Mouse (Mus musculus): ENCODE measurements around the gene Gm10719.
"Not testable (repeated sequence)": the region's sequence is repeated elsewhere in the genome, so short reads cannot be mapped to it uniquely, and the experiment has no call there.

The Gm10719 gene

DNA sequence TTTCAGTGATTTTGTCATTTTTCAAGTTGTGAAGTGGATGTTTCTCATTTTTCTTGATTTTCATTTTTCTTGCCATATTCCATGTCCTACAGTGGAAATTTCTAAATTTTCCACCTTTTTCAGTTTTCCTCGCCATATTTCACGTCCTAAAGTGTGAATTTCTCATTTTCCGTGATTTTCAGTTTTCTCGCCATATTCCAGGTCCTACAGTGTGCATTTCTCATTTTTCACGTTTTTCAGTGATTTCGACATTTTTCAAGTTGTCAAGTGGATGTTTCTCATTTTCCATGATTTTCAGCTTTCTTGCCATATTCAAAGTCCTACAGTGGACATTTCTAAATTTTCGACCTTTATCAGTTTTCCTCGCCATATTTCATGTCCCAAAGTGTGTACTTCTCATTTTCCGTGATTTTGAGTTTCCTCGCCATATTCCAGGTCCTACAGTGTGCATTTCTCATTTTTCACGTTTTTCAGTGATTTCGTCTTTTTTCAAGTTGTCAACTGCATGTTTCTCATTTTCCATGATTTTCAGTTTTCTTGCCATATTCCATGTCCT lies 7.8 kb downstream of the Gm10719 start, which contains the start of gene Gm10717:
Gm10717 (plus strand) TSS at position 506 of the 556 bp plus-strand sequence.
- in situ Hi-C loops (cut with MboI; ENCODE audit: low sequenced_read_pairs) = not testable (repeated sequence)

DNA sequence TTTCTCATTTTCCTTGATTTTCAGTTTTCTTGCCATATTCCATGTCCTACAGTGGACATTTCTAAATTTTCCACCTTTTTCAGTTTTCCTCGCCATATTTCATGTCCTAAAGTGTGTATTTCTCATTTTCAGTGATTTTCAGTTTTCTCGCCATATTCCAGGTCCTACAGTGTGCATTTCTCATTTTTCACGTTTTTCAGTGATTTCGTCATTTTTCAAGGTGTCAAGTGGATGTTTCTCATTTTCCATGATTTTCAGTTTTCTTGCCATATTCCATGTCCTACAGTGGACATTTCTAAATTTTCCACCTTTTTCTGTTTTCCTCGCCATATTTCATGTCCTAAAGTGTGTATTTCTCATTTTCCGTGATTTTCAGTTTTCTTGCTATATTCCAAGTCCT lies 8.4 kb downstream of the Gm10719 start:
- in situ Hi-C loops (cut with MboI; ENCODE audit: low sequenced_read_pairs) = not testable (repeated sequence)

DNA sequence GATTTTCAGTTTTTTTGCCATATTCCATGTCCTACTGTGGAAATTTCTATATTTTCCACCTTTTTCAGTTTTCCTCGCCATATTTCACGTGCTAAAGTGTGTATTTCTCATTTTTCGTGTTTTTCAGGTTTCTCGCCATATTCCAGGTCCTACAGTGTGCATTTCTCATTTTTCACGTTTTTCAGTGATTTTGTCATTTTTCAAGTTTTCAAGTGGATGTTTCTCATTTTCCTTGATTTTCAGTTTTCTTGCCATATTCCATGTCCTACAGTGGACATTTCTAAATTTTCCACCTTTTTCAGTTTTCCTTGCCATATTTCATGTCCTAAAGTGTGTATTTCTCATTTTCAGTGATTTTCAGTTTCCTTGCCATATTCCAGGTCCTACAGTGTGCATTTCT lies 8.9 kb downstream of the Gm10719 start:
- in situ Hi-C loops (cut with MboI; ENCODE audit: low sequenced_read_pairs) = not testable (repeated sequence)

DNA sequence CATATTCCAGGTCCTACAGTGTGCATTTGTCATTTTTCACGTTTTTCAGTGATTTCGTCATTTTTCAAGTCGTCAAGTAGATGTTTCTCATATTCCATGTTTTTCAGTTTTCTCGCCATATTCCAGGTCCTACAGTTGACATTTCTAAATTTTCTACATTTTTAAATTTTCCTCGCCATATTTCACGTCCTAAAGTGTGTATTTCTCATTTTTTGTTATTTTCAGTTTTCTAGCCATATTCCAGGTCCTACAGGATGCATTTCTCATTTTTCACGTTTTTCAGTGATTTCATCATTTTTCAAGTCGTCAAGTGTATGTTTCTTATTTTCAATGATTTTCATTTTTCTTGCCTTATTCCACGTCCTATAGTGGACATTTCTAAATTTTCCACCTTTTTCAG lies 9.5 kb downstream of the Gm10719 start:
- in situ Hi-C loops (cut with MboI; ENCODE audit: low sequenced_read_pairs) = not testable (repeated sequence)

DNA sequence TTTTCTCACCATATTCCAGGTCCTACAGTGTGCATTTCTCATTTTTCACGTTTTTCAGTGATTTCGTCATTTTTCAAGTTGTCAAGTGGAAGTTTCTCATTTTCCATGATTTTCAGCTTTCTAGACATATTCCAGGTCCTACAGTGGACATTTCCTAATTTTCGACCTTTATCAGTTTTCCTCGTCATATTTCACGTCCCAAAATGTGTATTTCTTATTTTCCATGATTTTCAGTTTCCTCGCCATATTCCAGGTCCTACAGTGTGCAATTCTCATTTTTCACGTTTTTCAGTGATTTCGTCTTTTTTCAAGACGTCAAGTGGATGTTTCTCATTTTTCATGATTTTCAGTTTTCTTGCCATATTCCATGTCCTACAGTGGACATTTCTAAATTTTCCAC lies 10.0 kb downstream of the Gm10719 start:
- in situ Hi-C loops (cut with MboI; ENCODE audit: low sequenced_read_pairs) = not testable (repeated sequence)

DNA sequence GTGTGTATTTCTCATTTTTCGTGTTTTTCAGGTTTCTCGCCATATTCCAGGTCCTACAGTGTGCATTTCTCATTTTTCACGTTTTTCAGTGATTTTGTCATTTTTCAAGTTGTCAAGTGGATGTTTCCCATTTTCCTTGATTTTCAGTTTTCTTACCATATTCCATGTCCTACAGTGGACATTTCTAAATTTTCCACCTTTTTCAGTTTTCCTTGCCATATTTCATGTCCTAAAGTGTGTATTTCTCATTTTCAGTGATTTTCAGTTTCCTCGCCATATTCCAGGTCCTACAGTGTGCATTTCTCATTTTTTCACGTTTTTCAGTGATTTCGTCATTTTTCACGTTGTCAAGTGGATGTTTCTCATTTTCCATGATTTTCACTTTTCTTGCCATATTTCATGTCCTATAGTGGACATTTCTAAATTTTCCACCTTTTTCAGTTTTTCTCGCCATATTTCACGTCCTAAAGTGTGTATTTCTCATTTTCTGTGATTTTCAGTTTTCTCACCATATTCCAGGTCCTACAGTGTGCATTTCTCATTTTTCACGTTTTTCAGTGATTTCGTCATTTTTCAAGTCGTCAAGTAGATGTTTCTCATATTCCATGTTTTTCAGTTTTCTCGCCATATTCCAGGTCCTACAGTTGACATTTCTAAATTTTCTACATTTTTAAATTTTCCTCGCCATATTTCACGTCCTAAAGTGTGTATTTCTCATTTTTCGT lies 12.2 kb downstream of the Gm10719 start:
- in situ Hi-C loops (cut with MboI; ENCODE audit: low sequenced_read_pairs) = not testable (repeated sequence)

DNA sequence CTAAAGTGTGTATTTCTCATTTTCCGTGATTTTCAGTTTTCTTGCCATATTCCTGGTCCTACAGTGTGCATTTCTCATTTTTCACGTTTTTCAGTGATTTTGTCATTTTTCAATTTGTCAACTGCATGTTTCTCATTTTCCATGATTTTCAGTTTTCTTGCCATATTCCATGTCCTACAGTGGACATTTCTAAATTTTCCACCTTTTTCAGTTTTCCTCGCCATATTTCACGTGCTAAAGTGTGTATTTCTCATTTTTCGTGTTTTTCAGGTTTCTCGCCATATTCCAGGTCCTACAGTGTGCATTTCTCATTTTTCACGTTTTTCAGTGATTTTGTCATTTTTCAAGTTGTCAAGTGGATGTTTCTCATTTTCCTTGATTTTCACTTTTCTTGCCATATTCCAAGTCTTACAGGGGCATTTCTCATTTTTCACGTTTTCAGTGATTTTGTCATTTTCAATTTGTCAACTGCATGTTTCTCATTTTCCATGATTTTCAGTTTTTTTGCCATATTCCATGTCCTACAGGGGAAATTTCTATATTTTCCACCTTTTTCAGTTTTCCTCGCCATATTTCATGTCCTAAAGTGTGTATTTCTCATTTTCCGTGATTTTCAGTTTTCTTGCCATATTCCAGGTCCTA lies 13.6 kb downstream of the Gm10719 start:
- in situ Hi-C loops (cut with MboI; ENCODE audit: low sequenced_read_pairs) = not testable (repeated sequence)

DNA sequence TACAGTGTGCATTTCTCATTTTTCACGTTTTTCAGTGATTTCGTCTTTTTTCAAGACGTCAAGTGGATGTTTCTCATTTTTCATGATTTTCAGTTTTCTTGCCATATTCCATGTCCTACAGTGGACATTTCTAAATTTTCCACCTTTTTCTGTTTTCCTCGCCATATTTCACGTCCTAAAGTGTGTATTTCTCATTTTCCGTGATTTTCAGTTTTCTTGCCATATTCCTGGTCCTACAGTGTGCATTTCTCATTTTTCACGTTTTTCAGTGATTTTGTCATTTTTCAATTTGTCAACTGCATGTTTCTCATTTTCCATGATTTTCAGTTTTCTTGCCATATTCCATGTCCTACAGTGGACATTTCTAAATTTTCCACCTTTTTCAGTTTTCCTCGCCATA lies 17.1 kb downstream of the Gm10719 start, which contains the start of gene Gm17535:
Gm17535 (plus strand) TSS at position 301 of the 400 bp plus-strand sequence.
- in situ Hi-C loops (cut with MboI; ENCODE audit: low sequenced_read_pairs) = not testable (repeated sequence)

DNA sequence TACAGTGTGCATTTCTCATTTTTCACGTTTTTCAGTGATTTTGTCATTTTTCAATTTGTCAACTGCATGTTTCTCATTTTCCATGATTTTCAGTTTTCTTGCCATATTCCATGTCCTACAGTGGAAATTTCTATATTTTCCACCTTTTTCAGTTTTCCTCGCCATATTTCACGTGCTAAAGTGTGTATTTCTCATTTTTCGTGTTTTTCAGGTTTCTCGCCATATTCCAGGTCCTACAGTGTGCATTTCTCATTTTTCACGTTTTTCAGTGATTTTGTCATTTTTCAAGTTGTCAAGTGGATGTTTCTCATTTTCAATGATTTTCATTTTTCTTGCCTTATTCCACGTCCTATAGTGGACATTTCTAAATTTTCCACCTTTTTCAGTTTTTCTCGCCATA lies 19.4 kb downstream of the Gm10719 start, which contains the start of gene Gm10715:
Gm10715 (plus strand) TSS at position 301 of the 400 bp plus-strand sequence.
- in situ Hi-C loops (cut with MboI; ENCODE audit: low sequenced_read_pairs) = not testable (repeated sequence)

DNA sequence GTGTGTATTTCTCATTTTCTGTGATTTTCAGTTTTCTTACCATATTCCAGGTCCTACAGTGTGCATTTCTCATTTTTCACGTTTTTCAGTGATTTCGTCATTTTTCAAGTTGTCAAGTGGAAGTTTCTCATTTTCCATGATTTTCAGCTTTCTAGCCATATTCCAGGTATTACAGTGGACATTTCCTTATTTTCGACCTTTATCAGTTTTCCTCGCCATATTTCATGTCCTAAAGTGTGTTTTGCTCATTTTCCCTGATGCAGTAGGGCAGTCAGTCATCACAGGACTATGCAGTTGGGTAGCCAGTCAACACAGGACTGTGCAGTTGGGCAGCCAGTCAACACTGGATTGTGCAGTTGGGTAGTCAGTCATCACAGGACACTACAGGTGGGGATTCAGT lies 21.0 kb downstream of the Gm10719 start:
- in situ Hi-C loops (cut with MboI; ENCODE audit: low sequenced_read_pairs) = not testable (repeated sequence)
